Comparison of ENCODE assay signal across 17 mouse cellular contexts in the genomic region with DNA sequence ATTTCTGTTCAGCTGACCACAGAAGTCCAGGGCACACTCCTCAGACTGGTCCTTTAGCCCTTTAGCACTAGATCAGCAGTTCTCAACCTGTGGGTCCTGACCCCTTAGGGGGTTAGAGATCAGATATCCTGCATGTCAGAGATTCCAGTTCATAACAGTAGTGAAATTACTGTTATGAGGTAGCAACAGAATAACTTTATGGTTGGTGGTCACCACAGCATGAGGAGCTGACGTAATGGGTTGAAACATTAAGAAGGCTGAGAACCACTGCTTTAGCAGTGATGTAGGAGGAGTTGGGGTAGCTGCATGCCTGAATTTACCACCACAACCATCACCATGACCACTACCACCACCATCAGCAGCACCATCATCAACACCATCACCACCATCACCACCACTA.
DNase-seq lines count a peak whose midpoint lies in the region; TF ChIP-seq lines count a peak whose summit lies in the region.
"Had no signal": no experiment of that assay in that cellular context is flagged by ENCODE, and none has a peak within 500 bp of the region (broad histone marks: within the 10 kb centered on the region; RNA-seq: fewer than 3 reads in every experiment).

No protein-coding gene starts in this region.

- H3K4me1 ChIP-seq in CH12.LX (ENCODE audit: control insufficient read depth in 1 of 2, insufficient read depth in 2 of 2) = peaks cover 47 to 51% of the 10 kb centered on the region in 2 experiments

- H3K79me2 ChIP-seq in CH12.LX (replicated peaks; ENCODE audit: control insufficient read depth, extremely low read depth, insufficient read depth, poor library complexity, severe bottlenecking) = no peaks in the 10 kb centered on the region
- no peaks in the 10 kb centered on the region for H3K79me2 ChIP-seq in myocyte (ENCODE audit: control insufficient read depth, insufficient read depth)

- H3K27ac ChIP-seq in CH12.LX (ENCODE audit: insufficient read depth, low read depth) = peak overlapping the region; percentile 37

- H3K4me3 ChIP-seq in CH12.LX (replicated peaks in 1 of 3; ENCODE audit: low read depth in 2 of 3, low read length in 2 of 3, poor library complexity in 1 of 3) = peak overlapping the region in 1 of 3 experiments; percentile 1
- H3K4me3 ChIP-seq in myocyte = no peak overlapping the region

- H3K9me3 ChIP-seq in CH12.LX (replicated peaks; ENCODE audit: low read length) = no peaks in the 10 kb centered on the region

- TF ChIP-seq POLR2A in CH12.LX (IDR thresholded peaks at IDR 0.05; ENCODE audit: low read depth, low read length) (no peak), myocyte (IDR thresholded peaks at IDR 0.05; ENCODE audit: insufficient read length, low read depth) (no peak)

- no peak overlapping the region for H3ac ChIP-seq in myocyte (ENCODE audit: control insufficient read depth, insufficient read length)

- no peak for TF ChIP-seq RAD21 in CH12.LX (IDR thresholded peaks at IDR 0.05; ENCODE audit: low read depth, low read length)

- H3K27me3 ChIP-seq in CH12.LX (replicated peaks) (no peaks in the 10 kb centered on the region), myocyte (ENCODE audit: control insufficient read depth, insufficient read depth, insufficient read length) (no peaks in the 10 kb centered on the region)
- H3K27me3 ChIP-seq: Patski had no signal

- peaks cover 0 to 43% of the 10 kb centered on the region in 2 experiments for H3K36me3 ChIP-seq in CH12.LX (replicated peaks in 1 of 2; ENCODE audit: control insufficient read depth in 1 of 2, insufficient read depth in 1 of 2, low read length in 1 of 2)
- peaks cover 4% of the 10 kb centered on the region for H3K36me3 ChIP-seq in myocyte (ENCODE audit: control insufficient read depth, insufficient read depth)
- H3K36me3 ChIP-seq: G1E had no signal

- TF ChIP-seq CTCF in CH12.LX (conservative IDR thresholded peaks at IDR 0.05 in 1 of 2, IDR thresholded peaks at IDR 0.05 in 1 of 2; ENCODE audit: low read depth in 2 of 2, low read length in 2 of 2) = no peak

- no peak for DNase-seq in CH12.LX (ENCODE audit: extremely low read depth)
- no peak for DNase-seq in left cerebral cortex, adult 9 months (ENCODE audit: low spot score in 2 of 2)
- no peak for DNase-seq in frontal cortex, postnatal 36 days (ENCODE audit: low spot score in 2 of 2)
- DNase-seq: adrenal gland, adult 2 months; adrenal gland, adult 8-10 months; adrenal gland, postnatal 10 days; adrenal gland, postnatal 14 days; adrenal gland, postnatal 25 days; adrenal gland, postnatal 36 days; B cell, adult 2 months; cerebellum, adult 11 months; cerebellum, adult 11-12 months; cerebellum, adult 18-20 months; cerebellum, adult 2 months had no signal

- H3K9ac ChIP-seq in CH12.LX (ENCODE audit: insufficient read depth, low read depth) = no peak overlapping the region

- H3K4me2 ChIP-seq in CH12.LX (ENCODE audit: insufficient read depth, low read depth, poor library complexity, severe bottlenecking) (no peak overlapping the region), myocyte (ENCODE audit: low read depth) (no peak overlapping the region)

- dilution Hi-C loops in CH12.LX (cut with MboI; ENCODE audit: extremely low pct_ligation_motif_present, extremely low pct_unique_long_range_greater_than_20kb, low sequenced_read_pairs) = no loop called here

- peak; percentile 80 for TF ChIP-seq EP300 in CH12.LX (IDR thresholded peaks at IDR 0.05; ENCODE audit: low read length)

- in situ Hi-C loops in CH12.LX (cut with MboI; ENCODE audit: low pct_ligation_motif_present, low pct_unique_long_range_greater_than_20kb, low sequenced_read_pairs) = no loop called here

TF ChIP-seq in CH12.LX, 34 proteins besides CTCF, POLR2A, EP300 and RAD21:
- peak; percentile 72 for TF ChIP-seq ETS1 (conservative IDR thresholded peaks at IDR 0.05; ENCODE audit: low read depth, low read length)
- peak; percentile 89 for TF ChIP-seq IRF4 (IDR thresholded peaks at IDR 0.05; ENCODE audit: low read depth, low read length)
- peak; percentile 86 for TF ChIP-seq JUND (conservative IDR thresholded peaks at IDR 0.05; ENCODE audit: low read depth, low read length)
- TF ChIP-seq MAFK (IDR thresholded peaks at IDR 0.05; ENCODE audit: insufficient replicate concordance, low read length) = peak; percentile 31; the same call in 1 of the 2 replicates
- TF ChIP-seq MXI1 (IDR thresholded peaks at IDR 0.05; ENCODE audit: low read depth, low read length) = no peak
- TF ChIP-seq MEF2A (IDR thresholded peaks at IDR 0.05; ENCODE audit: borderline replicate concordance, low read depth, low read length) = no peak
- peak; percentile 82 for TF ChIP-seq JUN (IDR thresholded peaks at IDR 0.05; ENCODE audit: insufficient read depth, low read depth, low read length)
- TF ChIP-seq BHLHE40 (IDR thresholded peaks at IDR 0.05; ENCODE audit: low read depth, low read length) = peak; percentile 69

TF ChIP-seq in myocyte, 11 proteins besides CTCF, POLR2A, EP300 and RAD21:
- TF ChIP-seq MYOG (IDR thresholded peaks at IDR 0.05; ENCODE audit: control insufficient read depth in 1 of 3, insufficient read depth in 1 of 3, insufficient read length in 2 of 3, low read depth in 2 of 3) (no peak), TCF12 (IDR thresholded peaks at IDR 0.05; ENCODE audit: insufficient read depth, poor library complexity, severe bottlenecking) (no peak), MYOD1 (IDR thresholded peaks at IDR 0.05; ENCODE audit: control insufficient read depth in 1 of 3, insufficient read length in 2 of 3, low read depth in 2 of 3) (no peak), CEBPB (IDR thresholded peaks at IDR 0.05; ENCODE audit: insufficient read depth, poor library complexity, severe bottlenecking) (peak; percentile 68; the same call in 1 of the 2 replicates)
